Mouse (Mus musculus) stomach, postnatal 0 days (tissue): ENCODE data around the gene Mea1.

Source experiments
- CTCF ChIP-seq: IDR thresholded peaks from 2 replicates; pipeline ENCODE4 v1.5.1; 2016; ENCODE audit warnings: antibody characterized with exemption, low read depth, mild to moderate bottlenecking, moderate library complexity
- EP300 ChIP-seq: optimal IDR thresholded peaks from 2 replicates; pipeline ENCODE3; 2016; ENCODE audit warnings: antibody characterized with exemption

GRCm38 (mm10) chr17:46703971-46704886, 25.6 kb downstream of the Mea1 start:
- TF ChIP-seq CTCF (no peak), EP300 (no peak)
